Mouse (Mus musculus): Measurements from ENCODE around the gene Olfr221. TPM values are rescaled to one million over a fixed set of nuclear protein-coding genes. Genes with fewer than 3 reads are reported as not detected.

Gene Olfr221
- polyA plus RNA-seq, 1 experiment = not detected

DNA sequence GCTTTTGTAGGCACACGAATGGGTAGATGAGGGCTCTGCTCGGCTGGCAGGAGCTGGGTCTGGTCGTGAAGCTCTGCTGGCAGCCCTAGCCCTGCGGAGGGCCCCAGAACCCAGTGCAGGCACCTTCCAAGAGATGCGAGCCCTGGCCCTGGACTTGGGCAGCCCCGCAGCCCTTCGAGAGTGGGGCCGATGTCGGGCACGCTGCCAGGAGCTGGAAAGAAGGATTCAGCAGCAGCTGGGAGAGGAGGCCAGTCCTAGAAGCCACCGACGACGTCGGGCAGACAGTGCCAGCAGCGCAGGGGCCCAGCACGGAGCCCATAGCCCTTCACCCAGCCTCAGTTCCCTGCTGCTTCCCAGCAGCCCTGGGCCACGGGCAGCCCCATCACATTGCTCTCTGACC lies 45.4 kb downstream of the Olfr221 start:
- DNase-seq (ENCODE audit: low read depth) = peak; percentile 68

DNA sequence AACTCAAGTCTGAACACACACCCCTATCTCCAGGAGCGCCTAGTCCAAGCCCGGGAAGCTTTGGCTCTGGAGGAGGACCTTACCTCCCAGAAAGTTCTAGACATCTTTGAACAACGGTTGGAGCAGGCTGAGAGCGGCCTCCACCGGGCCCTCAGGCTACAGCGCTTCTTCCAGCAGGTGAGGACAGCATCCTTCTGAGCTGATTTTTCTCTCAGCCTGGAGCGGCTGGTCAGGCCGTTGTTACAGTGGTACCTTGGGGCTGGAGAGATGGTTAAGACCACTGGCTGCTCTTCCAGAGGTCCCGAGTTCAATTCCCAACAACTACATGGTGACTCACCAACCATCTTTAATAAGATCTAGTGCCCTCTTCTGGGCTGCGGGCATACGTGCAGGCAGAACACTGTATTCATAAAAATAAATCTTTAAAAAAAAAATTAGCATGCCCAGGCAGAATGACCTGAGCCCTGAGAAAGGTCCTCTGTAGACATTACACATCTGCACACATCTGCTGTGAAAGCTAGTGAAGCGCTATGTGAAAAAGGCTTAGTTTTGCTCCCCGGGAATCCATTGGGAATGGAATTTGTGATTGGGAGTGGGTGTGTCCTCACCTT lies 45.9 kb downstream of the Olfr221 start:
- TF ChIP-seq CTCF (IDR thresholded peaks at IDR 0.05; ENCODE audit: borderline replicate concordance, extremely low read depth, insufficient read depth, insufficient read length) = peak; percentile 24; the same call in 1 of the 2 replicates
- no peak for TF ChIP-seq POLR2A (IDR thresholded peaks at IDR 0.05; ENCODE audit: borderline replicate concordance, extremely low read depth, insufficient read depth, insufficient read length, poor library complexity, severe bottlenecking)
- DNase-seq (ENCODE audit: low read depth) = no peak

More for the DNA sequence above, 45.4 kb downstream of the Olfr221 start:
- TF ChIP-seq CTCF (IDR thresholded peaks at IDR 0.05; ENCODE audit: borderline replicate concordance, extremely low read depth, insufficient read depth, insufficient read length) (no peak), POLR2A (IDR thresholded peaks at IDR 0.05; ENCODE audit: borderline replicate concordance, extremely low read depth, insufficient read depth, insufficient read length, poor library complexity, severe bottlenecking) (no peak)

DNA sequence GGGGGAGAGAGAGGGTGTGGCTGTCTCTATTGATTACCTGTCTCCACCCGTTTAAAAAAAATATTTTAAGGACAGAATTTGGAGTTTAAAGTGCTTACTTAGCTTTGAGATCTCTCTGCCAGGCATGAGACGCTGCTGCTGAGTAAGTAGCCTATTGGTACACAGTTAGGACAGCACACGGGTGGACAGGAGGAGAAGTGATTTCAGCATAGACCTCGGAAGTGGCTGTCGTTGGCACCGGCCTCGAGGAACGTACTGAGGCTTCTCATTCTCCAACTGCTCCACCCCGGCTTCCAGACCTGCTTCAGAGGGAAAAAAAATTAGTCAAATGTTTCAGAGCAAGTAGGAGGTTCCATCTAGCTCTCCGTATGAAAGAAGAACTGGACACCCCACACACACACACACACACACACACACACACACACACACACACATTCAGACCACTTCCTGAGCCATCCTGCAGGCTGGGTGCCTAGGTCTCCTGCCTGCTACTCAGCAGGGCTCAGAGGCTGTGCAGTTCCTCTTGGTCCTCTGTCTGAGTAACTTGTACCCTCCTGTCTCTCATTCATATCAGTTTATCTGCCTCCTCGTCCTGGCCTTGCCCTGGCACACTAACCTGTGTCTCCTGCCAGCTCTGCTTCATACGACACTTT lies 46.9 kb downstream of the Olfr221 start:
- TF ChIP-seq POLR2A (IDR thresholded peaks at IDR 0.05; ENCODE audit: borderline replicate concordance, extremely low read depth, insufficient read depth, insufficient read length, poor library complexity, severe bottlenecking) (no peak), CTCF (IDR thresholded peaks at IDR 0.05; ENCODE audit: borderline replicate concordance, extremely low read depth, insufficient read depth, insufficient read length) (no peak)
- DNase-seq (ENCODE audit: low read depth) = no peak

DNA sequence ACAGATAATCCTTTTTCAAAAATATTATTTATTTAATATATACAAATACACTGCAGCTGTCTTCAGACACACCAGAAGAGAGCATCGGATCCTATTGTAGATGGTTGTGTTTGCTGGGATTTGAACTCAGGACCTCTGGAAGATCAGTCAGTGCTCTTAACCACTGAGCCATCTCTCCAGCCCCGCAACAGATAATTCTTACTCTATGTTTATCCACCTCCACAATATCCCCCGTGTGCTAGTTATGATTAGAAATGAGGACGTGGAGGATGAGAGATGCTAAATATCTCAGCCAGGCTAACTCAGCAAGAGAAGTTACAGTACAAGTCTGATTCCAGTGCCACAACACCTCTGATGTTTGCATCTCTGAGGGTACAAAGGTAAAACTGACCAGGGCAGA lies 47.8 kb downstream of the Olfr221 start:
- DNase-seq (ENCODE audit: low read depth) = no peak
- no peak for TF ChIP-seq POLR2A (IDR thresholded peaks at IDR 0.05; ENCODE audit: borderline replicate concordance, extremely low read depth, insufficient read depth, insufficient read length, poor library complexity, severe bottlenecking)
- no peak for TF ChIP-seq CTCF (IDR thresholded peaks at IDR 0.05; ENCODE audit: borderline replicate concordance, extremely low read depth, insufficient read depth, insufficient read length)

DNA sequence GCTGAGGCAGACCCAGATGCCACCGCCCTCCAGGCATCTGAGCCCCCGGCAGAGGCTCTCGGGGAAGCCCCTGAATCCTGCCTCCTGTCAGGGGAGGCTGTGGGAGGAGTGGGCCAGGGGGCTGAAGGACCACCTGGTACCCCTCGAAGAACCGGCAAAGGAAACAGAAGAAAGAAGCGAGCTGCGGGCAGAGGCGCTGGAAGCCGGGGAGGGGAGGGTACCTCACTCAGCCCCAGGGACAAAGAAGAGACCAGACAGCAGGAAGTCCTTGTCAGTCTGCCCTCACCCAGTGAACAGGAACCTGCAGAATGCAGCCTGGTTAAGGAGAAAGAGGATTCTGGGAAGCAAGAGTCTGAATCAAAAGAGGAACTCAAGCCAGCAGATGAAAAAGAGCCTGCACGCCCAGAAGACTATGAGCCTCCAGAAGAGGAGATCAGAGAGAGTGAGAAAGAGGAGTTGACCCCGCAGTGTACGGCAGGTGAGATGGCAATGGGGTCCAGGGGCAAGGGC lies 52.7 kb downstream of the Olfr221 start:
- TF ChIP-seq POLR2A (IDR thresholded peaks at IDR 0.05; ENCODE audit: borderline replicate concordance, extremely low read depth, insufficient read depth, insufficient read length, poor library complexity, severe bottlenecking) (no peak), CTCF (IDR thresholded peaks at IDR 0.05; ENCODE audit: borderline replicate concordance, extremely low read depth, insufficient read depth, insufficient read length) (no peak)
- DNase-seq (ENCODE audit: low read depth) = no peak

DNA sequence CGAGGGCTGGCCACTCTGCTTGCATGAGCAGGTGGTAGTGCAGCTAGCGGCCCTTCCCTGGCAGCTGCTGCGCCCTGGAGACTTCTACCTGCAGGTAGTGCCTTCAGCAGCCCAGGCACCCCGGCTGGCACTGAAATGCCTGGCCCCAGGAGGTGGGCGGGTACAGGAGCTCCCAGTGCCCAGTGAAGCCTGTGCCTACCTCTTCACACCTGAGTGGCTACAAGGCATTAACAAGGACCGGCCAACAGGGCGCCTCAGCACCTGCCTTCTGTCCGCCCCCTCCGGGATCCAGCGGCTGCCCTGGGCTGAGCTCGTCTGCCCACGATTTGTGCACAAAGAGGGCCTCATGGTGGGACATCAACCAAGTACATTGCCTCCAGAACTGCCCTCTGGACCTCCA lies 53.5 kb downstream of the Olfr221 start:
- no peak for DNase-seq (ENCODE audit: low read depth)
- TF ChIP-seq CTCF (IDR thresholded peaks at IDR 0.05; ENCODE audit: borderline replicate concordance, extremely low read depth, insufficient read depth, insufficient read length) (no peak), POLR2A (IDR thresholded peaks at IDR 0.05; ENCODE audit: borderline replicate concordance, extremely low read depth, insufficient read depth, insufficient read length, poor library complexity, severe bottlenecking) (no peak)

DNA sequence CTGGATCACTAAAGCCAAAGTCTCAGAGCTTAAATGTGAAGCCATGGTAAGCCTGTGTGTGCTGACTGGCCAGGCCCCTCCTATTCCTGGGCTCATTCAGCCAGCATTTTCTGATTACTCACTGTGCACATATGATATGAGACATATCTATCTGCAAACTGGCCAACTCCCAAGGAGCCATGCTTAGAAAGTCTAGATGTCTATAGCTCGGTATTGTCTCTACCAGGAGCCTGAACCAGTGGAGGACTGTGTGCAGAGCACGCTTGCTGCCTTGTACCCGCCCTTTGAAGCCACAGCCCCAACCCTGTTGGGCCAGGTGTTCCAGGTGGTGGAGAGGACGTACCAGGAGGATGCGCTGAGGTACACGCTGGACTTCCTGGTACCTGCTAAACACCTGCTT lies 55.1 kb downstream of the Olfr221 start:
- no peak for DNase-seq (ENCODE audit: low read depth)
- TF ChIP-seq CTCF (IDR thresholded peaks at IDR 0.05; ENCODE audit: borderline replicate concordance, extremely low read depth, insufficient read depth, insufficient read length) (no peak), POLR2A (IDR thresholded peaks at IDR 0.05; ENCODE audit: borderline replicate concordance, extremely low read depth, insufficient read depth, insufficient read length, poor library complexity, severe bottlenecking) (no peak)

DNA sequence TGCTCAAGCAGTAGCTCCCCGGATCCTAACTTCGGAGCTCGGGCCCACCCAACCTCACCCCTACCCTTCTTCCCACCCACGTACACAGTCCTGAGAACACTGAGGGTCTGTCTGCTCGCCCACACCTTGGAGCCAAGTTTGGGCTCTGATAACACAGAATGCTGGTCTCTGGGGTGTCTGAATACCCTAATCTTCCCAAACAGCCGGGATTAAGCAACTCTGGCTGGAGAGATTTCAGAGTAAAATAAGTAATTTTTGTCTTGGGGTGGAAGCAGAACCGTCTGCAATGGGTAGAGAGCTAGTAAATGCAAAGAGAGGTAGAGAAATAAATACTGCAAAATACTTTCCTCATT lies 56.1 kb downstream of the Olfr221 start:
- no peak for DNase-seq (ENCODE audit: low read depth)
- TF ChIP-seq POLR2A (IDR thresholded peaks at IDR 0.05; ENCODE audit: borderline replicate concordance, extremely low read depth, insufficient read depth, insufficient read length, poor library complexity, severe bottlenecking) = no peak

DNA sequence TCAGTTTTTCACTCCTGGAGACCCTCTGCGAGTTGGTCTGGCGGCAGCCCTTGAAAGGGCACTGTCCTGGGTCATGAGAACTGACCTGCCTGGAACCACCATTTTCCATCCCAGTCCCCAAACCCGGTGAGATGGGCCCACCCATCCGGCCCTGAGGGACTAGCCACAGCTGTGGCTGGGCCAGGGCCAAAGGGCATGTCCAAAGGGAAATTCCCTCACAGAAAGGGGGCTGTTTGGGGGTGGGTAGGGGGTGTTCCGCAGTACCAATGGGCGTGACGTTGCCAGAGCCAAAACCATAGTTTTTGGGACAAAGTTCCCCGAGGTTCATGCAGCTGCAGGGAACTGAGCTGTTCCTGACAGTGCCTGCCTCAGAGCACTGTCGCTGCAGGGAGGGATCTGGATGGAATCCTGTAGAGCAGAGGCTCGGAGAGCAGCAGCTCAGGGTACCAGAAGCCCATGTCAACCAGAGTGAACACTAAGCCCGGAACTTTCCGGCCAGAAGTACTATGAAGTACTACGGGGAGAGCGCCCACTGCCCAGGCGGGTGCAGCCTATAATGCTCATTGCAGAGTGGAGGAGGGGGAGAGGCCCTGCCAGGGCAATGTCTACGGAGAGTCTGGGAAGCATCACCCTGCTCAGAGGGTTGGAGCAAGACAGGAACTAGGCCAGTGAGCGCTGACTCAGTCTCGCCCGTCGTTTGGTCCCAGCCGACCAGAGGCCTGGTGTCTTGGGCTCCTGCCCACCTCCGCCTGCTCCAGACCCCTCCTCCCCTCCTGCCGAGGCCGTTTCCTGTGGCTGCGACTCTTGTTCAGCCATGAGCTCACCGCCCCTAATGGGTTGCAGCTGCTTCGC lies 56.7 kb downstream of the Olfr221 start:
- DNase-seq (ENCODE audit: low read depth) = peak; percentile 92
- TF ChIP-seq CTCF (IDR thresholded peaks at IDR 0.05; ENCODE audit: borderline replicate concordance, extremely low read depth, insufficient read depth, insufficient read length) = no peak
- TF ChIP-seq POLR2A (IDR thresholded peaks at IDR 0.05; ENCODE audit: borderline replicate concordance, extremely low read depth, insufficient read depth, insufficient read length, poor library complexity, severe bottlenecking) = no peak

DNA sequence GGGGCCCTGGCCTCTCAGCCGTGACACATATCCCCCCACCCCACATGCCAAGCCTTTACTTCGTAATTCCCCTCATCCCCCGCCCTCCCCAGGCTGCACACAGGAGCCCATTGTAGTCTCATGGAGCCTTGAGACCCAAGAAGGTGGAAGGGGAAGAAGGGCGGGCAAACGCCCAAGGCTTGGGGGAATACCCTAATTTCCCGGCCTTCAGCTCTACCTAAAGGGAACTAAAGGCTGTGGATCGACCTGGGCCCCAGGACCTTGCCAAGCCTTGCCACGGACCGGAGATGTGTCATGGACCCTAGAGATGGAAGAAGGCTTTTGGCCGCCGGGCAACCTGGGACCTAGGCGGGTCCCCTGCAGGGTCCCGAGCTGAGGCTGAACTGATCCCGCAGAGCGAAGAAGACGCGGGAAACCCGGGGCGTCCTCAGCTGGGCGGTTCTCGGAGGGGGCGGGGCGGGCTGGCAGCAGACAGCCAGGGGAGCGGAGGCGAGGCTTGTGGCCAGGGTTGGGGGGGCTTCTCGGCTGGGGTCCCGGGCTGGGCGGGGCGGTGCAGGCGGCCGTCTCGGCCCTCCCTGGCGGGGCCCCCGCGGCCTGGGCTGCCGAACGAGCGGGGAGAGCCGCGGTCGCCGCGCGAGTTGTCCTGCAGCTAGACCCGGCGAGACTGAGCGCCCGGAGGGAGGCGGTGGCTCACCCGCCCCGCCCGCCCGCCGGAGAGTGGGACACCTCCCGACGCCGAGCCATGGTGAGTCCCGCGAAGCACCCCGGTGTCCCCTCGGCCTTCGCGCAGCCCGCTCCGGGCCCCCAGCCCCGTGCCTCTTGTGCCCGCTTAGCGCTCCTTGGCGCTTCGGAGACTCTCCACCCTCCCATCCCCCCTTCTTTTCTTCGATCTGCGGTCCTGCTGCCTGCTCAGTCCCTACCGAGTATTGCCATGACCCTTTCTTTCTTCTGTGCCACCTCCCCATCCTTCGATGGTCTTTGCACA lies 57.7 kb downstream of the Olfr221 start, which contains the start of gene Arhgef40:
Gene Arhgef40 (plus strand): TSS at position 473 of the 985 bp plus-strand sequence.
- TF ChIP-seq POLR2A (IDR thresholded peaks at IDR 0.05; ENCODE audit: borderline replicate concordance, extremely low read depth, insufficient read depth, insufficient read length, poor library complexity, severe bottlenecking) = peak; percentile 80
- TF ChIP-seq CTCF (IDR thresholded peaks at IDR 0.05; ENCODE audit: borderline replicate concordance, extremely low read depth, insufficient read depth, insufficient read length) = no peak

More for the DNA sequence above, 57.7 kb downstream of the Olfr221 start, which contains the start of gene Arhgef40:
- DNase-seq (ENCODE audit: low read depth) = peak; percentile 94

Other genes starting within 250 kb of the Olfr221 start
- not detected in 2 replicates for gene AY358078, start 242.4 kb downstream of the Olfr221 start, polyA plus RNA-seq (2012; rRNA removed)
- gene Ear6, start 188.8 kb downstream of the Olfr221 start, polyA plus RNA-seq (2012; rRNA removed) = 0.14 TPM in 1 of 2 replicates, not detected in the other
- gene Mettl17, start 157.6 kb downstream of the Olfr221 start, polyA plus RNA-seq (2012; rRNA removed) = 64.9 and 76.0 TPM in 2 replicates
- 12.1 and 15.3 TPM in 2 replicates for gene Slc39a2, start 149.6 kb downstream of the Olfr221 start, polyA plus RNA-seq (2012; rRNA removed)
- 80.5 and 115 TPM in 2 replicates for gene Ndrg2, start 128.3 kb downstream of the Olfr221 start, polyA plus RNA-seq (2012; rRNA removed)
- not detected in 2 replicates for gene Tppp2, start 124.0 kb downstream of the Olfr221 start, polyA plus RNA-seq (2012; rRNA removed)
- not detected in 2 replicates for gene Rnase13, start 119.7 kb downstream of the Olfr221 start, polyA plus RNA-seq (2012; rRNA removed)
- 100 and 106 TPM in 2 replicates for gene Arhgef40, start 57.7 kb downstream of the Olfr221 start, polyA plus RNA-seq (2012; rRNA removed)
- 1.9 and 3.6 TPM in 2 replicates for gene Tmem253, start 26.8 kb downstream of the Olfr221 start, polyA plus RNA-seq (2012; rRNA removed)
- 177 and 242 TPM in 2 replicates for gene Zfp219, start 21.7 kb downstream of the Olfr221 start, polyA plus RNA-seq (2012; rRNA removed)
- gene Hnrnpc, start 61.6 kb upstream of the Olfr221 start, polyA plus RNA-seq (2012; rRNA removed) = 405 and 455 TPM in 2 replicates
- gene Rpgrip1, start 68.2 kb upstream of the Olfr221 start, polyA plus RNA-seq (2012; rRNA removed) = 2.0 and 2.3 TPM in 2 replicates
- 28.9 and 44.9 TPM in 2 replicates for gene Supt16, start 155.0 kb upstream of the Olfr221 start, polyA plus RNA-seq (2012; rRNA removed)
- gene Chd8, start 215.3 kb upstream of the Olfr221 start, polyA plus RNA-seq (2012; rRNA removed) = 54.4 and 75.4 TPM in 2 replicates
- gene Tox4, start 236.7 kb upstream of the Olfr221 start, polyA plus RNA-seq (2012; rRNA removed) = 54.6 and 58.9 TPM in 2 replicates
- gene Rab2b, start 237.1 kb upstream of the Olfr221 start, polyA plus RNA-seq (2012; rRNA removed) = 51.7 and 59.0 TPM in 2 replicates

Measured in brain, embryonic 14.5 days (tissue).